Mouse (Mus musculus) kidney, postnatal 0 days (tissue): ENCODE data around the gene Igsf8. TPM values are rescaled to one million over a fixed set of nuclear protein-coding genes. Genes with fewer than 3 reads are reported as not detected.

ENCODE experiments used
- ATAC-seq: fragments of 200-750 bp; cut with Nextera tagmentation; replicated peaks from 2 replicates; pipeline ENCODE4 v1.8.0; 2017; ENCODE audit warnings: low read depth, moderate number of reproducible peaks, moderate TSS enrichment, moderate library complexity; ENCODE audit not compliant: low FRiP score
- DNase-seq: peaks from one replicate; pipeline ENCODE4 v3.0.0-alpha.2; 2016; ENCODE audit warnings: low spot score
- H3K27ac ChIP-seq: fragments of 300-500 bp; sonication (generic); 2 replicates; pipeline ENCODE4 v1.5.1; 2014; ENCODE audit warnings: mild to moderate bottlenecking
- H3K27me3 ChIP-seq: fragments of 300-500 bp; sonication (generic); 2 replicates; pipeline ENCODE4 v1.6.1; 2014; ENCODE audit warnings: low read length, mixed read lengths; ENCODE audit not compliant: insufficient read depth
- H3K36me3 ChIP-seq: fragments of 300-500 bp; sonication (generic); 2 replicates; pipeline ENCODE4 v1.6.1; 2014; ENCODE audit warnings: low read length, mixed read lengths; ENCODE audit not compliant: insufficient read depth
- H3K4me1 ChIP-seq: fragments of 300-500 bp; sonication (generic); replicated peaks from 2 replicates; pipeline ENCODE4 v1.6.1; 2014; ENCODE audit warnings: antibody characterized with exemption, low read length, mixed read lengths; ENCODE audit not compliant: insufficient read depth
- H3K4me2 ChIP-seq: fragments of 300-500 bp; sonication (generic); 2 replicates; pipeline ENCODE4 v1.6.1; 2014; ENCODE audit warnings: mild to moderate bottlenecking, low read length, moderate library complexity, mixed read lengths
- H3K4me3 ChIP-seq: fragments of 300-500 bp; sonication (generic); replicated peaks from 2 replicates; pipeline ENCODE4 v1.5.1; 2014; ENCODE audit warnings: low read depth, low read length
- H3K9ac ChIP-seq: fragments of 300-500 bp; sonication (generic); 2 replicates; pipeline ENCODE4 v1.6.1; 2014; ENCODE audit warnings: low read depth, low read length
- H3K9me3 ChIP-seq: fragments of 300-500 bp; sonication (generic); replicated peaks from 2 replicates; pipeline ENCODE4 v1.6.1; 2016; ENCODE audit warnings: low read length, inconsistent platforms, mixed read lengths
- CTCF ChIP-seq: IDR thresholded peaks from 2 replicates; pipeline ENCODE4 v1.5.1; 2016; ENCODE audit warnings: antibody characterized with exemption, low read depth, mild to moderate bottlenecking, moderate library complexity
- WGBS: fragments of 180-500 bp; shearing (Covaris S2); extraction: QIAGEN DNeasy Blood & Tissue Kit; methylation state at CpG from one replicate; pipeline ENCODE4 v1.1.7; 2014; 5-methylcytosine and 5-hydroxymethylcytosine counted together
- polyA plus RNA-seq: library from polyadenylated mRNA; unstranded; fragments of >200 nt; fragmentation: Nextera tagmentation; extraction: Ambion mirVana; gene quantifications from 2 replicates; pipeline ENCODE4 v1.2.1, GENCODE M21; 2015

The Igsf8 gene
- polyA plus RNA-seq, 1 experiment from 2014 or later, result 39.0 TPM

GRCm38 (mm10) chr1:172219451-172220406, 41.7 kb upstream of the Igsf8 start, which contains the start of gene Casq1:
TSS of gene Casq1 (minus strand) at chr1:172219868.
- 72% methylated on average over 19 of the region's 19 CpGs for WGBS
- ATAC-seq (no peak), DNase-seq (no peak)
- Histone ChIP-seq H3K9me3 (no peaks in the 10 kb centered on the region), H3K4me2 (no peak within 1 kb of the TSS), H3K27ac (peak within 1 kb of the TSS; percentile 60), H3K9ac (no peak within 1 kb of the TSS), H3K36me3 (no peaks in the 10 kb centered on the region), H3K27me3 (no peaks in the 10 kb centered on the region), H3K4me1 (peaks cover 32% of the 10 kb centered on the region), H3K4me3 (no peak within 1 kb of the TSS)
- TF ChIP-seq CTCF, result no peak

DNA sequence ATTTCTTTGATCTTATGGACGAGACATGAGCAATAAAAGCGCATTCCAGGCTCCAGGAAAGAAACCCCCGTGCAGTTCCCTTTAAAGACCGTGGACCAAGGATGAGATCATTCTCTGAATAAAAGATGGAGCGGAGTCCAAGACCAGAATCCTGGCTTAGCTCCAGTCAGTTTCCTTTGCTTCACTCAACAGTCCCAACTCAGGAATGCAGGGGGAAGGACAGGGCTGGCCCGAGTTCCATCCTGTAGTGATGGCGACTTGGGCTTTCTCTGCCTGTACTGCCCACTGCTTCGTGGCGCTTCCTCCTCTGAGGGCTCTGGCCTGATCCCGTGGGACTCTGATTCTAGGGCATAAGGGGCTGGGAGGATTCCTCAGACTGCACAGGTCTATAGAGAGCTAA, 41.0 kb upstream of the Igsf8 start:
- H3K36me3 ChIP-seq, result no peaks in the 10 kb centered on the region
- DNase-seq (peak; percentile 88), ATAC-seq (0 out of 2 replicates have a peak, but pooled peaks have one; percentile 5)
- H3K27me3 ChIP-seq, result no peaks in the 10 kb centered on the region
- peaks cover 32% of the 10 kb centered on the region for H3K4me1 ChIP-seq
- H3K4me3 ChIP-seq, result no peak overlapping the region
- WGBS, result 30% methylated on average over 10 of the region's 10 CpGs
- TF ChIP-seq CTCF, result no peak
- no peak overlapping the region for H3K4me2 ChIP-seq
- no peak overlapping the region for H3K9ac ChIP-seq
- H3K27ac ChIP-seq, result peak overlapping the region; percentile 60
- H3K9me3 ChIP-seq, result no peaks in the 10 kb centered on the region

GRCm38 (mm10) chr1:172221297-172222063, 40.0 kb upstream of the Igsf8 start:
- Histone ChIP-seq H3K27ac (peak overlapping the region; percentile 74), H3K36me3 (no peaks in the 10 kb centered on the region), H3K27me3 (no peaks in the 10 kb centered on the region), H3K4me3 (no peak overlapping the region), H3K4me1 (peaks cover 32% of the 10 kb centered on the region), H3K9ac (no peak overlapping the region), H3K4me2 (no peak overlapping the region), H3K9me3 (no peaks in the 10 kb centered on the region)
- 29% methylated on average over 11 of the region's 11 CpGs for WGBS
- peak; percentile 37 for ATAC-seq
- DNase-seq, result peak; percentile 75
- no peak for TF ChIP-seq CTCF

DNA sequence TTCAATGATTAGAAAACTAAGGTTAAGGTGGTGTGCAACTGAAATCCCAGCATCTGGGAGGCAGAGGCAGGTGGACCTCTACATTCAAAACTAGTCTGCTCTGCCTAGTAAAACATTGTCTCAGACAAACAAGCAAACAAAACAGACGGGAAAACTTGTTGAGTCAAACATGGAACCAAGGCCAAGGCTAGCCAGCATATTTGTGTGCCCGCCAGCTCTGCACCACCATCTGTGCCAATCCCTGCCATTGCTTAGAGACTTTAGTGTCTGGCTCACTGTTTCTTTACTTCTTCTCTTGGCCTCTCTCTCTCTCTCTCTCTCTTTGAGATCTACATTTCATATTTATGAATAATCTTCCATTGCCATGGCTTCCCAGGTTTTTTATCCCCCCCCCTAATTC, 33.2 kb upstream of the Igsf8 start:
- DNase-seq (no peak), ATAC-seq (no peak)
- H3K9me3 ChIP-seq, result no peaks in the 10 kb centered on the region
- no peaks in the 10 kb centered on the region for H3K27me3 ChIP-seq
- H3K4me1 ChIP-seq, result no peaks in the 10 kb centered on the region
- H3K36me3 ChIP-seq, result no peaks in the 10 kb centered on the region
- no peak overlapping the region for H3K4me3 ChIP-seq
- WGBS, result 93% methylated on average over 2 of the region's 2 CpGs
- no peak overlapping the region for H3K9ac ChIP-seq
- no peak for TF ChIP-seq CTCF
- no peak overlapping the region for H3K4me2 ChIP-seq
- H3K27ac ChIP-seq, result no peak overlapping the region

GRCm38 (mm10) chr1:172229215-172229614, 32.2 kb upstream of the Igsf8 start:
- no peak overlapping the region for H3K4me2 ChIP-seq
- no peaks in the 10 kb centered on the region for H3K27me3 ChIP-seq
- H3K4me3 ChIP-seq, result no peak overlapping the region
- no peak for ATAC-seq
- no peak overlapping the region for H3K9ac ChIP-seq
- no peaks in the 10 kb centered on the region for H3K4me1 ChIP-seq
- 78% methylated on average over 1 of the region's 1 CpGs for WGBS
- no peaks in the 10 kb centered on the region for H3K9me3 ChIP-seq
- no peaks in the 10 kb centered on the region for H3K36me3 ChIP-seq
- no peak overlapping the region for H3K27ac ChIP-seq
- TF ChIP-seq CTCF, result no peak
- DNase-seq, result no peak

DNA sequence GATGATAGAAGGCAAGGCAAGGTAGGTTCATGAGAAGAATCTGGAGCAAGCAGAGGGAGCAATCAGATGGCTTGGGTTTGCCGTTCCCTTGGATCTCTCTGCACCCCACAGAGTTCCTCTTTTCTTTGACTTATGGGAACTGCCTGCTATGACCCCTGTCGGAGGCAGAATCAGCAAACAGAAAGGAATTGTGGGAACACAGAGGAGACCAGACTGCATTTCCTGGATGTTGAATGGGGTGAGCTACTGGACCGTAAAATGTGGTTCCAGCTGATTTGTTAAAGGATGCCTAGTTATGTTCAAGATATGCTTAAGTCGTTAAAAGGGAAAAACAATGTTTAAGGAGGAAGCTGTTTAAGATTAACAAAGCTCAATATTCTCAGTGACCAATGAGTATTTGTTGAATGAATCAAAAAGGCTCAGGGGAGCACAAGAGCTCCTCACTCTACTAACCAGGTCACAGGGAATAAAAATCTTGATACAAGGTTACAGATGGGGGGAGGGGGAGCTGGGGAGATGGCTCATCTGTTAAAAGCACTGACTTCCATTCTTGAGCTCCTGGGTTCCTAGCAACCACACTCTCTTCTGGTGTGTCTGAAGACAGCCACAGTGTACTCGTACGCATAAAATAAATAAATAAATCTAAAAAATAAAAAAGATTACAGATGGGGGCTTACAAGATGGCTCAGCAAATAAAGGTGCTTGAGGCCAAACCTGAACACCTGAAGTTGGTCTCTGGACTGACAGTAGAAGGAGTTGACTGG, 20.3 kb upstream of the Igsf8 start:
- no peaks in the 10 kb centered on the region for H3K27me3 ChIP-seq
- 37% methylated on average over 6 of the region's 6 CpGs for WGBS
- H3K4me1 ChIP-seq, result peaks cover 8% of the 10 kb centered on the region; the same call in 1 of the 2 replicates
- peak; percentile 22; the same call in 1 of the 2 replicates for TF ChIP-seq CTCF
- peak; percentile 52 for DNase-seq
- H3K27ac ChIP-seq, result peak overlapping the region; percentile 71
- no peaks in the 10 kb centered on the region for H3K36me3 ChIP-seq
- H3K4me3 ChIP-seq, result no peak overlapping the region
- no peaks in the 10 kb centered on the region for H3K9me3 ChIP-seq
- no peak overlapping the region for H3K4me2 ChIP-seq
- no peak; the same call in 1 of the 2 replicates for ATAC-seq
- no peak overlapping the region for H3K9ac ChIP-seq
